9 mouse cellular contexts compared by ENCODE assay signal in the genomic region with DNA sequence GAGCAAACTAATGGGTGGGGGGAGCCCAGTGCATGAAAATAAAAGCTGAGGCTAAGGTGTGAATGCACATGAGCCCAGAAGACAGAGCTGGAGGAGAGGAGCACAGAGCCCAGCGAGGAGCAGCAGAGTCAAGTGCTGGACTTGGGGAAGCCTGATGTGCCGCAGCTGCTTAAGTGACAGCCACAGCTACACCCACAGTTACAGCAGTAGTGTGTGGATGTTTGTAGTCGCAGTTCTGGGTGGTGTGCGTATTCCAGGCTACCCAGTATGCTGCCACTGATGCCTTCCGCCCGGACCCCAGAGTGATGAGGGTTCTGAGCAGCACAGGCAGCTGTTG.
DNase-seq lines count a peak whose midpoint lies in the region; ATAC-seq and TF ChIP-seq lines count a peak whose summit lies in the region.
"Had no signal": no experiment of that assay in that cellular context is flagged by ENCODE, and none has a peak within 500 bp of the region (broad histone marks: within the 10 kb centered on the region; RNA-seq: fewer than 3 reads in every experiment).

No protein-coding gene starts in this region.

- 0 out of 2 replicates have a peak overlapping the region, but pooled peaks have one; percentile 30 for H3K27ac ChIP-seq in lung, embryonic 14.5 days (ENCODE audit: low read depth)
- peak overlapping the region; percentile 41 for H3K27ac ChIP-seq in cortical plate, adult 2 months (ENCODE audit: insufficient read depth, low read length)
- H3K27ac ChIP-seq in stomach, embryonic 14.5 days (ENCODE audit: low read length) = peak overlapping the region; percentile 86

- H3K4me2 ChIP-seq in lung, embryonic 14.5 days = no peak overlapping the region
- H3K4me2 ChIP-seq in stomach, embryonic 14.5 days (replicated peaks; ENCODE audit: low read depth, low read length) = peak overlapping the region; percentile 14; the same call in 1 of the 2 replicates
- H3K4me2 ChIP-seq: liver, embryonic 11.5 days had no signal

- TF ChIP-seq CTCF in lung, embryonic 14.5 days (IDR thresholded peaks at IDR 0.05; ENCODE audit: low read depth) = no peak
- TF ChIP-seq CTCF in cortical plate, adult 2 months (IDR thresholded peaks at IDR 0.05; ENCODE audit: extremely low read depth, insufficient read depth, low read length) = no peak

- intact Hi-C loops in heart, postnatal 10 days (cut with DNase I) = no loop called here

- no peaks in the 10 kb centered on the region for H3K36me3 ChIP-seq in lung, embryonic 14.5 days (ENCODE audit: insufficient read depth)
- H3K36me3 ChIP-seq in stomach, embryonic 14.5 days (ENCODE audit: control insufficient read depth, insufficient read depth, low read length) = no peaks in the 10 kb centered on the region

- WGBS in lung, embryonic 14.5 days = 56% methylated on average over 6 of the region's 6 CpGs
- 34% methylated on average over 6 of the region's 6 CpGs for WGBS in stomach, embryonic 14.5 days

- peak; percentile 68 for ATAC-seq in lung, embryonic 14.5 days (ENCODE audit: insufficient read depth)
- peak; percentile 73 for ATAC-seq in stomach, embryonic 14.5 days (ENCODE audit: insufficient number of reproducible peaks, insufficient read depth, low FRiP score, low read depth)

- H3K9me3 ChIP-seq in lung, embryonic 14.5 days (ENCODE audit: low read depth, low read length) = no peaks in the 10 kb centered on the region
- H3K9me3 ChIP-seq in stomach, embryonic 14.5 days (ENCODE audit: control insufficient read depth, low read depth, low read length) = no peaks in the 10 kb centered on the region

- H3K4me3 ChIP-seq in lung, embryonic 14.5 days (ENCODE audit: low read depth, low read length) = no peak overlapping the region
- H3K4me3 ChIP-seq in cortical plate, adult 2 months (ENCODE audit: insufficient read depth, low read length) = no peak overlapping the region
- no peak overlapping the region for H3K4me3 ChIP-seq in stomach, embryonic 14.5 days (ENCODE audit: low read depth, low read length)

- H3K27me3 ChIP-seq in lung, embryonic 14.5 days (ENCODE audit: insufficient read depth, low read length) = no peaks in the 10 kb centered on the region
- no peaks in the 10 kb centered on the region for H3K27me3 ChIP-seq in stomach, embryonic 14.5 days (ENCODE audit: control insufficient read depth, insufficient read depth, low read length)

- no peak overlapping the region for H3K9ac ChIP-seq in lung, embryonic 14.5 days
- no peak overlapping the region for H3K9ac ChIP-seq in stomach, embryonic 14.5 days (replicated peaks; ENCODE audit: low read depth, low read length)

- H3K4me1 ChIP-seq in lung, embryonic 14.5 days (ENCODE audit: insufficient read depth) = peaks cover 4% of the 10 kb centered on the region; the same call in 1 of the 2 replicates
- peaks cover 15% of the 10 kb centered on the region for H3K4me1 ChIP-seq in cortical plate, adult 2 months (ENCODE audit: control insufficient read depth, insufficient read depth, low read length)
- peaks cover 38% of the 10 kb centered on the region for H3K4me1 ChIP-seq in stomach, embryonic 14.5 days (ENCODE audit: control insufficient read depth, insufficient read depth, low read length)

- DNase-seq in lung, embryonic 14.5 days = peak; percentile 57
- no peak for DNase-seq in lung, postnatal 36 days
- DNase-seq in heart, postnatal 10 days = peak; percentile 54 to 56
- DNase-seq in ovary, postnatal 36 days (ENCODE audit: low spot score) = no peak
- DNase-seq in retina, embryonic 14.5 days (ENCODE audit: low spot score) = no peak
- no peak for DNase-seq in urinary bladder, postnatal 4 days (ENCODE audit: low spot score in 2 of 2)

- no peak for TF ChIP-seq POLR2A in cortical plate, adult 2 months (IDR thresholded peaks at IDR 0.05; ENCODE audit: extremely low read depth, insufficient read depth, low read length)

Comparison
In these comparisons a context has a peak if more than half of its experiments do, and no peak if none do; other contexts are left out.
1. DNase-seq: peak in lung, embryonic 14.5 days (single experiment) and heart, postnatal 10 days (2 of 2); none in lung, postnatal 36 days (single experiment), ovary, postnatal 36 days (single experiment), retina, embryonic 14.5 days (single experiment) and urinary bladder, postnatal 4 days (0 of 2).
2. H3K27ac ChIP-seq: peak in every context shown above with its lines; median percentile 86 in stomach, embryonic 14.5 days; 41 in cortical plate, adult 2 months; 30 in lung, embryonic 14.5 days.